Mouse (Mus musculus) telencephalon, adult 2 months (tissue): ENCODE measurements around the gene Ddx50.
"Not testable (repeated sequence)": the region's sequence is repeated elsewhere in the genome, so short reads cannot be mapped to it uniquely, and the experiment has no call there.

Experiments
- DNase-seq: peaks from one replicate; pipeline ENCODE4 v3.0.0-alpha.2; 2011; ENCODE audit warnings: low read depth, low spot score

Ddx50 gene

DNA sequence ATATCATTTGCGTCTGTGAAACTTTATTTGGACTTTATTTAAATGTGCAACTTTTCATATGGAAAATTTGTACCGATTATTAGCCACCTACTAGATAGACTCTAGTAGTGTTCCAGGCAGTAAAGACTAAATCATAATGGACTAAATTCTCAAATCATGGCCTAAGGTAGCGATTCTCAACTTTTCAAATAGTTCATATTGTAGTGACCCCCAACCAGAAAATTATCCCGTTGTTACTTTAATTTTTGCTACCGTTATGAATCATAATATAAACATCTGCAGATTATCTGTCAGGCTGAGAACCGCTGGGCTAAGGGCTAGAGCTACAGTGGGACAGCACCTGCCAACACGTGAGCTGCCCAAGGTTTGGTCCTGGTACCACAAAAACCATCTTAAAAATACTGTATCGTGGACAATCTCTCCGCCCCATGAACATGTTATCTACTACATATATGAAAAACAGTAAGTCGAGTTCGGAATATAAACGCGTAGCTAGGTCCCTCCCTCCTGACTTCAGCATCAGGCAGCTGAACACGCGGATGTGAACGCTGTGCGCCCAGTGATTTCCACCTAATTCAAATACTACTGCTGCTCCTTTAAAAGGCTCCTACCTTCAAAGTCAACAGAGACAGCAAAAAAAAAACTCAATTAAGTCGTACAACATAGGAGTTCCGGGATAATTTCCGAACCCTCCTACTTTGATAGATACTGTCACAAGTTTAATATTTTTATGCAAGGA is 49.8 kb downstream of the Ddx50 start:
- no peak for DNase-seq

DNA sequence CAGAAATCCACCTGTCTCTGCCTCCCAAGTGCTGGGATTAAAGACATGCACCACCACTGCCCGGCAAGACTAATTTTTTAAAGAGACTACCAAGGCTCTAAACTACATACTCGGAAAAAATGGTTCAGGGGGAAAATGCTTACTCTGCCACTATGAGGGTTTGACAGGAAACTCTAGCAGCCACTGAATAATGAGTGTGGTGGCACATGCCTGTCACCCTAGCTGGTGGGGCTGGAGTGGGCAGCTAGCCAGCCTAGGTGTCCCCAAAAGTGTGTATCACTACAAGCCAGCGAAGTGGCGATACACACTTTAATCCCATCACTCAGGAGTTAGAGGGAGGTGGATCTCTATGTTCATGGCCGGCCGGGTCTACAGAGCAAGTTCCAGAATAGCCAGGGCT is 51.0 kb downstream of the Ddx50 start:
- DNase-seq: no peak

DNA sequence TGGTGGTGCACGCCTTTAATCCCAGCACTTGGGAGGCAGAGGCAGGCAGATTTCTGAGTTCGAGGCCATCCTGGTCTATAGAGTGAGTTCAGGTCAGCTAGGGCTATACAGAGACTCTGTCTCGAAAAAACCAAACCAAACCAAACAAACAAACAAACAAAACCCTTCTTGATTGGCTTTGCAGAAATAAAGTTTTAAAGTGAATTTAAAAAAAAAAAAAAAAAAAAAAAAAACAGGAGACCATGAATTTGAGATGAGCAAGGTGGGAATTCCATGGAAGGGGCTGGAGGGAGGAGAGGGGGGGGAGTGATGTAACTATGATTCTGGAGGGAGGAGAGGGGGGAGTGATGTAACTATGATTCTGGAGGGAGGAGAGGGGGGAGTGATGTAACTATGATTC is 51.7 kb downstream of the Ddx50 start:
- DNase-seq: not testable (repeated sequence)

DNA sequence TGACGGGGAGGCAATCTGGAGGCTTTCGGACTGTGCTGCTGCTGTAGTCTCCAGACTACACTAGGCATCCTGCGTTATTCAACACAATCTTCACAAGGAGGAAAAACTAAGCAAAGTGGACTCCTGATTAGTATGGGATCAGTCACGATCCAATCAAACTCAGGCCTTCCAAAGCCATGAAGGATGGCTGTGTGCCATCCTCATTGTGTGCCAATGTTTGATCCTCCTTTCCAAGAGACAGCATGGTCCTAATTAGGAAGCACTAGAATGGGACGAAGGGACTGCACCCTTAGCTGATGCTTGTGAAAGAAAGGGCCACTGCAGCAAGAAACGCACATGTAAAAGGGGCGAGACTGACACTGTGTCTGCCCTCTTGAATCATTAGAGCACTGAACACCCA is 58.5 kb downstream of the Ddx50 start:
- no peak for DNase-seq

- peak; percentile 92 for DNase-seq
These were observed 60.8 kb downstream of the Ddx50 start for GRCm38 (mm10) chr10:62590200-62590599.

- no peak for DNase-seq
These were observed 62.4 kb downstream of the Ddx50 start for GRCm38 (mm10) chr10:62588616-62589015.

DNA sequence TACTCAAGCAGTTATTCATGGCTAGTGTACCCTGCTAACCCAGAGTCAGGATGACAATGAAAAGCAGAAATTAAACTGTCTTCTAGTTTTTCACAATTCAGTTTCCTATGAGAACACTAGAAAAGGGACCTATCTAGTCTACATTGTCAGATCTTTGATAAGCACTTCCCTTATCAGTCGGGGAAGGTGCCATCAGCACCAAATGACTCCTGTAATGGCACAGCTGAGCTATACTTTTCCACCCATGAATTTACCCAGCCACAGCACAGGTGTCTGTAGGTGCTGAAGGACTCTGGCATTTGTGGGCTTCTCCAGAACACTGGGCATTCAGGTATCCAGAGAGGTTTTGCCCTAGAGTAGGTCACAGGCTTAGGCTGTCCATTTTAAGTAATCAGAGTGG is 67.8 kb downstream of the Ddx50 start:
- no peak for DNase-seq

- DNase-seq: no peak
These were observed 68.3 kb downstream of the Ddx50 start for GRCm38 (mm10) chr10:62582701-62583100.

- DNase-seq: no peak
These were observed 68.8 kb downstream of the Ddx50 start for GRCm38 (mm10) chr10:62582263-62582662.

DNA sequence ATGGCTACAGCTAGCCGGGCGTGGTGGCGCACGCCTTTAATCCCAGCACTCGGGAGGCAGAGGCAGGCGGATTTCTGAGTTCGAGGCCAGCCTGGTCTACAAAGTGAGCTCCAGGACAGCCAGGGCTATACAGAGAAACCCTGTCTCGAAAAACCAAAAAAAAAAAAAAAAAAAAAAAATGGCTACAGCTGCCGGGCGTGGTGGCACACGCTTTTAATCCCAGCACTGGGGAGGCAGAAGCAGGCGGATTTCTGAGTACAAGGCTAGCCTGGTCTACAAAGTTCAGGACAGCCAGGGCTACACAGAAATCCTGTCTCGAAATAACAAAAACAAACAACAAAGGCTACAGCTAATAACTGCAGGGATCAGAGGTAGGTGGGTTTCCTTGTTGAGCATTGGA is 71.9 kb downstream of the Ddx50 start:
- DNase-seq: not testable (repeated sequence)

DNA sequence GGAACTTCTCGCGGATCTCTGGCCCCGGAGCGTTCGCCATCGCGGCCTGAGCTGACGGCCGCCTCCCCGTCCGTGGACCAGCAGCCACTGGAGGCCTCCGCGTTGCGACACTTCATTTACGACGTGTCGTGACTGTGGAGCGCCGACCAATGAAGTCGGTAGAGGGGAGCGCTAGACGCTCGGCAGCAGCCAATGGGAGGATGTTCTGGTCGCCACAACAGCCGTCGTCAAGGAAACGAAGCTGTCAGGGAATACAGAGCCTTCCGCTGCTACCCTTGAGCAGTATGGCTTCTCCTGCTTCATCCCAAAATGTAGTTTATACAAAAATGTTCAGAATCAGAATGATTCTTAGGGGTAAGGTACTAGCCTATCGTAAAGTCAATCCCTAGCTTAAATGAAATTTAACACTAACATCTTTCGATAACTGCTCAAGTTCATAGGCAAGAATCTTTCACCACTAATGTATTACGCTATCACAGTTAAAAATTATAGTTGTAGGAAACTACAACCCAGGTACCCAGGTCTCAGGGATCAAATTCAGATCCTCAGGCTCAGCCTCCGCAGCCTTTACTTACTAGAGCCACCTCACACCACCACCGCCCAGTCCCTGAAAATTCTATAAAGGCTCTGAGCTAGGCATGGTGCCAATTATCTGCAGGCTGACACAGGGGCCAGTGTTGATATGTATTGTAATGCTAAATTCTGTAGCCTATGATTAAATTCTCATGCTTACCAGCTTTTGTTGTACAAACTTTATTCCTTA is 72.5 kb downstream of the Ddx50 start, which contains the start of gene Kif1bp:
TSS of gene Kif1bp (minus strand) at position 120 of the 763 bp plus-strand sequence.
- peak; percentile 99 for DNase-seq

DNA sequence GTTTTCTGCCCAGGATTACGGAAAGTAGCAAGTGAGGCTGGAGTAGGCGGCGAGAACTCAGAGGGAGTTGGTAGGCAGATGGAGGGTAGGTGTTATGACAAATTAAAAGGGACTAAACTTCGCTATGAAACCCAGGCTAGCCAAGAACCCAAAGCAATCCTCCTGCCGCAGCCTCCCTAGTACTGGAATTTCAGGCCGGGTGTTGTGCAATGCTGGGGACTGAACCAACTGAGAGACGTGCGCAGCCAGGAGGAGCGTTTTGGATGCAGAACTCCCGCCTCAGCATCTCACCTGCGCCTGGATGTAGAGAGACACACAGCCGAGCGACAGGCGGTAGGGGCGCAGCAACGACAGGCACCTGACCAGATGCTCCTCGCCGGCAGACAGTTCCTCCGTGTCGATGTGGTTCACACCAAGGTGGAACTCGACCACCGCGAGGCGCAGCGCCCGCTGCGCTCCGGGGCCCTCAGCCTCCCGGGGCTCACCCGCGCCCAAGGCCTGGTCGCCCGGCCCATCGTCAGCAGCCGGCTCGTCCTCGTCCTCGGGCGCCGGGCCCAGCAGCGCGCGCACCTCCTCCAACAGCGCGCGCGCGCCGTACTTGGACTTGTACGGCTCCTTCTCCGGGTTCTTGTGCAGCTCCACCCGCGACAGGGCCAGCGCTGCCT is 73.2 kb downstream of the Ddx50 start:
- DNase-seq: peak; percentile 60

DNA sequence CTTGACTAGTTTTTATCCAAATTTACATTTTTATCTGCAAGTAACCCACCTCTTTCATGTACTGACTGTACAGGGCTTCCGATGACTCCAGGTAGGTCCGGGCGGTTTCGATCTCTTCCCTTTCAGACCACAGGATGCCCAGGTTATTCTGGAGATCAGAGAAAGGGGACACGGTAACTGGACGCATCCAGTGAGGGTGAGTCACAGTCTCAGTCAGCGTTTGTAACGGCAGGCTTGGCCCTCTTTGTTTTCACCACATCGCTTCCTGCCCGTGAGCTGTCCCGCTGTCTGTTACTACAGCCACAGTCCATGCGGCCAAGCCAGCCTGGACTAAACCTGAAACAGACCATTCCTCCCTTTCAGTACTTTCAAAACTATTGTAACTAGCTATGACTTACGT is 76.0 kb downstream of the Ddx50 start:
- DNase-seq: no peak

GRCm38 (mm10) chr10:62570126-62570871 is 80.7 kb downstream of the Ddx50 start:
- no peak for DNase-seq

DNA sequence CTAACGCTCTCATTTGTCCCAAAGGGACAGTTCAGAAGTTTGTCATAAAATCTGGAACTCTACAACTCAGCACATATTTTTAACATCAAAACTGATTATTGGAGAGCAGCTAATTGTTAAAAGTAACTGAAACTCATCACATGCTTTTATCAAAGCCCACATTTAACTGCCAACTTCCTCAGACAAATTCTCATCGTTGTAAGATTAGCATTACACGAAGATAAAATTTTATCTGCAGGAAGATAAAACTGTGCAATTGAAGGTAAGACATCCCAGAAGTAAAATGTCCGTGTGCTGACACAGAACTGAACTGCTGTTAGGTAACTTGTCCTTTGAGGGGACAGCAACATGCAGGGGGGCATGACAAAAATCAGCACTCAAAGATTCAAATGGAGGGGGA is 82.2 kb downstream of the Ddx50 start:
- DNase-seq: no peak
